27 mouse cellular contexts compared by ENCODE assay signal in the genomic region with DNA sequence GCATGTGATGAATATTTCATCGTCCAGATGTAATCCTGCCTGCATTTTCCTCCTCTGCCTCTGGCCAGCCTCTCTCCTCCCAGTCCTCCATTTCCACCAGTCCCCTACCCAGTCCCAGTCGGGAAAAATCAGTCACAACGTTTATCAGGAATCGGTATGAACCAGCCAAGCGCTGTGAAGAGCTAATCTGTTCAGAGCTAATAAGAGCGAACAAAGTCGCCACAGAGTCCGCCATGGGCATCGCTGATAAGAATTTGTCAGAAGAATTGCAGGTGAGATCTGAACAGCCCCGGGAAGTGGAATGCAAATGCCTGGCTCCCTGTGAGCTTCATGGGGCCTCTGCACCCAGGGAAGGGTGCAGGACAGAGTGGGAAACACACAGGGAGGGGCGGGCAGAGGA.
DNase-seq lines count a peak whose midpoint lies in the region; ATAC-seq and TF ChIP-seq lines count a peak whose summit lies in the region.
"Had no signal": no experiment of that assay in that cellular context is flagged by ENCODE, and none has a peak within 500 bp of the region (broad histone marks: within the 10 kb centered on the region; RNA-seq: fewer than 3 reads in every experiment).

No protein-coding gene starts in this region.

- no peak for TF ChIP-seq CTCF in hindbrain, postnatal 0 days (IDR thresholded peaks at IDR 0.05; ENCODE audit: low read depth)
- TF ChIP-seq CTCF in brain, embryonic 14.5 days (IDR thresholded peaks at IDR 0.05; ENCODE audit: borderline replicate concordance, extremely low read depth, insufficient read depth, insufficient read length), result no peak

- no peak for TF ChIP-seq POLR2A in brain, embryonic 14.5 days (IDR thresholded peaks at IDR 0.05; ENCODE audit: borderline replicate concordance, extremely low read depth, insufficient read depth, insufficient read length, poor library complexity, severe bottlenecking)

- no peak overlapping the region for H3K4me2 ChIP-seq in hindbrain, embryonic 11.5 days (replicated peaks; ENCODE audit: low read depth, low read length)
- no peak overlapping the region for H3K4me2 ChIP-seq in hindbrain, postnatal 0 days (ENCODE audit: low read depth, low read length)
- H3K4me2 ChIP-seq in midbrain, embryonic 12.5 days (replicated peaks), result no peak overlapping the region
- H3K4me2 ChIP-seq in midbrain, embryonic 11.5 days, result no peak overlapping the region
- H3K4me2 ChIP-seq in midbrain, embryonic 16.5 days (ENCODE audit: low read length), result no peak overlapping the region
- H3K4me2 ChIP-seq: intestine, embryonic 15.5 days; neural tube, embryonic 13.5 days had no signal

- no peaks in the 10 kb centered on the region for H3K9me3 ChIP-seq in hindbrain, embryonic 11.5 days (ENCODE audit: control insufficient read depth, low read length)
- no peaks in the 10 kb centered on the region for H3K9me3 ChIP-seq in hindbrain, postnatal 0 days (ENCODE audit: low read length)
- no peaks in the 10 kb centered on the region for H3K9me3 ChIP-seq in midbrain, embryonic 12.5 days
- H3K9me3 ChIP-seq in midbrain, embryonic 11.5 days (ENCODE audit: control insufficient read depth, low read length), result no peaks in the 10 kb centered on the region
- H3K9me3 ChIP-seq in midbrain, embryonic 16.5 days (replicated peaks; ENCODE audit: control insufficient read depth, low read length, poor library complexity, severe bottlenecking), result no peaks in the 10 kb centered on the region
- H3K9me3 ChIP-seq: intestine, embryonic 15.5 days; neural tube, embryonic 13.5 days had no signal

- ATAC-seq in hindbrain, embryonic 11.5 days (ENCODE audit: low FRiP score), result no peak
- no peak for ATAC-seq in hindbrain, postnatal 0 days
- ATAC-seq in midbrain, embryonic 12.5 days (ENCODE audit: low FRiP score, low read depth), result no peak
- ATAC-seq in midbrain, embryonic 11.5 days (ENCODE audit: low FRiP score), result no peak
- ATAC-seq in midbrain, embryonic 16.5 days, result 0 out of 2 replicates have a peak, but pooled peaks have one; percentile 42
- ATAC-seq: forebrain, embryonic 14.5 days; intestine, embryonic 15.5 days had no signal

- no peaks in the 10 kb centered on the region for H3K27me3 ChIP-seq in hindbrain, embryonic 11.5 days (ENCODE audit: control insufficient read depth, insufficient read depth, low read length)
- H3K27me3 ChIP-seq in hindbrain, postnatal 0 days (ENCODE audit: insufficient read depth, low read length), result no peaks in the 10 kb centered on the region
- H3K27me3 ChIP-seq in midbrain, embryonic 12.5 days, result 0 out of 2 replicates have a peak, but pooled peaks cover 5% of the 10 kb centered on the region
- no peaks in the 10 kb centered on the region; the same call in 1 of the 2 replicates for H3K27me3 ChIP-seq in midbrain, embryonic 11.5 days (ENCODE audit: control insufficient read depth, insufficient read depth, low read length)
- no peaks in the 10 kb centered on the region for H3K27me3 ChIP-seq in midbrain, embryonic 16.5 days (ENCODE audit: control insufficient read depth, insufficient read depth, low read depth, low read length)
- H3K27me3 ChIP-seq: intestine, embryonic 15.5 days had no signal

- no peak for DNase-seq in hindbrain, embryonic 11.5 days (ENCODE audit: low spot score)
- DNase-seq in hindbrain, postnatal 0 days (ENCODE audit: low spot score), result no peak
- DNase-seq in midbrain, embryonic 11.5 days (ENCODE audit: low spot score, missing footprints), result no peak
- peak; percentile 56 for DNase-seq in brain, embryonic 14.5 days (ENCODE audit: low read depth)
- no peak for DNase-seq in embryo, embryonic 11 days
- DNase-seq: adrenal gland, adult 8-10 months; B cell, adult 2 months; cerebellum, adult 8-10 months; cerebellum, postnatal 25 days; gastrocnemius, postnatal 14 days; heart, adult 11 months; kidney, adult 2 months; kidney, postnatal 4 days; layer of hippocampus, postnatal 36 days; liver; lung, adult 2 months; lung, postnatal 14 days; retina, postnatal 1 day; right cerebral cortex, postnatal 14 days; thymus, postnatal 4 days had no signal

- H3K36me3 ChIP-seq in hindbrain, embryonic 11.5 days (ENCODE audit: control insufficient read depth, insufficient read depth, low read length), result no peaks in the 10 kb centered on the region
- H3K36me3 ChIP-seq in hindbrain, postnatal 0 days (ENCODE audit: insufficient read depth, low read length), result no peaks in the 10 kb centered on the region
- no peaks in the 10 kb centered on the region for H3K36me3 ChIP-seq in midbrain, embryonic 12.5 days
- no peaks in the 10 kb centered on the region for H3K36me3 ChIP-seq in midbrain, embryonic 11.5 days (ENCODE audit: control insufficient read depth, insufficient read depth, low read length)
- no peaks in the 10 kb centered on the region for H3K36me3 ChIP-seq in midbrain, embryonic 16.5 days (ENCODE audit: control insufficient read depth, insufficient read depth, low read length)
- H3K36me3 ChIP-seq: G1E; intestine, embryonic 15.5 days; neural tube, embryonic 13.5 days had no signal

- H3K27ac ChIP-seq in hindbrain, embryonic 11.5 days (ENCODE audit: low read depth, low read length), result 0 out of 2 replicates have a peak overlapping the region, but pooled peaks have one; percentile 24
- no peak overlapping the region for H3K27ac ChIP-seq in hindbrain, postnatal 0 days
- peak overlapping the region; percentile 31 for H3K27ac ChIP-seq in midbrain, embryonic 12.5 days (replicated peaks)
- no peak overlapping the region for H3K27ac ChIP-seq in midbrain, embryonic 11.5 days (ENCODE audit: low read depth, low read length)
- no peak overlapping the region for H3K27ac ChIP-seq in midbrain, embryonic 16.5 days (ENCODE audit: low read length)
- H3K27ac ChIP-seq: intestine, embryonic 15.5 days; liver, embryonic 14.5 days; neural tube, embryonic 13.5 days had no signal

- no peak overlapping the region for H3K4me3 ChIP-seq in hindbrain, embryonic 11.5 days (ENCODE audit: low read depth, low read length)
- H3K4me3 ChIP-seq in hindbrain, postnatal 0 days (ENCODE audit: low read length), result no peak overlapping the region
- no peak overlapping the region for H3K4me3 ChIP-seq in midbrain, embryonic 12.5 days
- no peak overlapping the region for H3K4me3 ChIP-seq in midbrain, embryonic 11.5 days (ENCODE audit: low read depth, low read length)
- H3K4me3 ChIP-seq in midbrain, embryonic 16.5 days (ENCODE audit: low read depth, low read length), result no peak overlapping the region
- H3K4me3 ChIP-seq: intestine, embryonic 15.5 days; neural tube, embryonic 13.5 days had no signal

- 0 out of 2 replicates have a peak, but pooled peaks cover 2% of the 10 kb centered on the region for H3K4me1 ChIP-seq in hindbrain, embryonic 11.5 days (replicated peaks; ENCODE audit: control insufficient read depth, insufficient read depth, low read length)
- 0 out of 2 replicates have a peak, but pooled peaks cover 3% of the 10 kb centered on the region for H3K4me1 ChIP-seq in hindbrain, postnatal 0 days (ENCODE audit: insufficient read depth, low read length)
- peaks cover 12% of the 10 kb centered on the region for H3K4me1 ChIP-seq in midbrain, embryonic 12.5 days
- H3K4me1 ChIP-seq in midbrain, embryonic 11.5 days (ENCODE audit: control insufficient read depth, insufficient read depth, low read length), result 0 out of 2 replicates have a peak, but pooled peaks cover under 1% of the 10 kb centered on the region
- H3K4me1 ChIP-seq in midbrain, embryonic 16.5 days (ENCODE audit: control insufficient read depth, insufficient read depth, low read length), result peaks cover 4% of the 10 kb centered on the region; the same call in 1 of the 2 replicates
- H3K4me1 ChIP-seq: intestine, embryonic 15.5 days had no signal

- 75% methylated on average over 11 of the region's 11 CpGs for WGBS in hindbrain, embryonic 11.5 days
- whole genome bisulfite sequencing in hindbrain, postnatal 0 days, result 66% methylated on average over 11 of the region's 11 CpGs
- WGBS in midbrain, embryonic 12.5 days, result 63% methylated on average over 11 of the region's 11 CpGs
- 73% methylated on average over 11 of the region's 11 CpGs for whole genome bisulfite sequencing in midbrain, embryonic 11.5 days
- 40% methylated on average over 11 of the region's 11 CpGs for WGBS in midbrain, embryonic 16.5 days

- H3K9ac ChIP-seq in hindbrain, embryonic 11.5 days (ENCODE audit: low read depth, low read length), result 0 out of 2 replicates have a peak overlapping the region, but pooled peaks have one; percentile 7
- no peak overlapping the region for H3K9ac ChIP-seq in hindbrain, postnatal 0 days (replicated peaks; ENCODE audit: low read length)
- H3K9ac ChIP-seq in midbrain, embryonic 12.5 days (replicated peaks), result no peak overlapping the region
- H3K9ac ChIP-seq in midbrain, embryonic 11.5 days (ENCODE audit: low read length), result no peak overlapping the region
- no peak overlapping the region; the same call in 1 of the 2 replicates for H3K9ac ChIP-seq in midbrain, embryonic 16.5 days (ENCODE audit: low read depth, low read length)
- H3K9ac ChIP-seq: intestine, embryonic 15.5 days; liver, embryonic 14.5 days; neural tube, embryonic 13.5 days had no signal

Comparison
In these comparisons a context has a peak if more than half of its experiments do, and no peak if none do; other contexts are left out.
1. H3K27ac ChIP-seq: peak in hindbrain, embryonic 11.5 days (single experiment) and midbrain, embryonic 12.5 days (single experiment); none in hindbrain, postnatal 0 days (single experiment), midbrain, embryonic 11.5 days (single experiment) and midbrain, embryonic 16.5 days (single experiment).